Mouse (Mus musculus) duodenum, adult 2 months (tissue): ENCODE data around the gene Ranbp1. TPM values are rescaled to one million over a fixed set of nuclear protein-coding genes. Genes with fewer than 3 reads are reported as not detected.

ENCODE experiments used
- polyA plus RNA-seq: library from polyadenylated mRNA; depleted of rRNA; stranded (reverse); fragments of >200 nt; gene quantifications from 2 replicates; pipeline ENCODE4 v1.2.3, GENCODE M21; 2012; ENCODE audit warnings: low replicate concordance; rRNA removed

Gene Ranbp1
- polyA plus RNA-seq = 45.7 and 96.7 TPM in 2 replicates

GRCm38 (mm10) chr16:18248433-18249363 lies at the start of gene Ranbp1, which contains the start of gene Trmt2a:
TSS of gene Ranbp1 (minus strand) at chr16:18248732.
TSS of gene Trmt2a (plus strand) at chr16:18248679.

DNA sequence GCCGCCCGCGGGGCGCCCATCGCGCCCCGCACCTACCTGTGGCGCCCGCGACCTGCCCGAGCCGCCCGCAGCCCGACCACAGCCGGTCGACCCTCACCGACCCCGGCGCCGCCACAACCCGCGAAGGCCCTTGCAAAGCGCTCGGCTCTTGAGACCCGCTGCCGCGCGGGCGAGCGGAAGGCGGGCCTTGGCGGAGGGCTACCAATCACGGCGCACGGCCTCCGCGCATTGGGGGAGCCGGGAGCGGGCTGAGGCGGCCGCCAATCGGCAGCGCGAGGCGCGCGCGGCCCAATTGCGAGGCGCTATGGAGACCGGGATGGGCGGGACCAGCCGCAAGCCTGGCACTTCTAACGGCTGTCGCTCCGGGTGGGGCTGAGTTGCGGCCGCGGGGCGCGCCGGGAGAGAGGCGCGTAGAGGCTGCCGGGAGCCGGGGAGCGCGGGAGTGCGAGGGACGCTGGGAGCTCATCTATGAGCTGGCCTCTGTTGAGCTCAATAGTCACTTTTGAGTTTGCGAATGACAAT lies 40.6 kb upstream of the Ranbp1 start, which contains the start of gene Dgcr8:
TSS of gene Dgcr8 (minus strand) at position 180 of the 522 bp plus-strand sequence.

GRCm38 (mm10) chr16:18258221-18258620 lies 9.7 kb upstream of the Ranbp1 start, which contains the start of gene Gm49776:
TSS of gene Gm49776 (minus strand) at chr16:18258321.

GRCm38 (mm10) chr16:18234671-18235388 lies 13.7 kb downstream of the Ranbp1 start, which contains the start of gene Zdhhc8:
TSS of gene Zdhhc8 (minus strand) at chr16:18235136.

GRCm38 (mm10) chr16:18217579-18217978 lies 31.0 kb downstream of the Ranbp1 start, which contains the start of gene Ccdc188:
TSS of gene Ccdc188 (plus strand) at chr16:18217879.

Other genes with a start within 250 kb of the Ranbp1 start
- 67.4 and 199 TPM in 2 replicates for gene Dgcr6, start 195.9 kb downstream of the Ranbp1 start, polyA plus RNA-seq
- 50.2 and 81.1 TPM in 2 replicates for gene Prodh, start 158.5 kb downstream of the Ranbp1 start, polyA plus RNA-seq
- gene Rtn4r, start 121.1 kb downstream of the Ranbp1 start, polyA plus RNA-seq = 11.3 and 34.8 TPM in 2 replicates
- not detected in 2 replicates for gene Ccdc188, start 30.9 kb downstream of the Ranbp1 start, polyA plus RNA-seq
- gene Zdhhc8, start 13.6 kb downstream of the Ranbp1 start, polyA plus RNA-seq = 22.7 and 36.2 TPM in 2 replicates
- 26.9 and 28.8 TPM in 2 replicates for gene Trmt2a, start 53 bp downstream of the Ranbp1 start, polyA plus RNA-seq
- not detected in 2 replicates for gene Gm49776, start 9.6 kb upstream of the Ranbp1 start, polyA plus RNA-seq
- 7.2 and 10.0 TPM in 2 replicates for gene Dgcr8, start 40.5 kb upstream of the Ranbp1 start, polyA plus RNA-seq
- 32.3 and 72.1 TPM in 2 replicates for gene Tango2, start 99.4 kb upstream of the Ranbp1 start, polyA plus RNA-seq
- gene Arvcf, start 99.5 kb upstream of the Ranbp1 start, polyA plus RNA-seq = 10.5 and 11.1 TPM in 2 replicates
- 16.3 and 21.9 TPM in 2 replicates for gene Txnrd2, start 177.7 kb upstream of the Ranbp1 start, polyA plus RNA-seq
- 166 and 239 TPM in 2 replicates for gene Comt, start 178.1 kb upstream of the Ranbp1 start, polyA plus RNA-seq
- 11.7 and 15.7 TPM in 2 replicates for gene Gnb1l, start 250.0 kb upstream of the Ranbp1 start, polyA plus RNA-seq